Mouse (Mus musculus): Measurements from ENCODE around the gene Wdr20. TPM values are rescaled to one million over a fixed set of nuclear protein-coding genes. Genes with fewer than 3 reads are reported as not detected.
"Not testable (repeated sequence)": the region's sequence is repeated elsewhere in the genome, so short reads cannot be mapped to it uniquely, and the experiment has no call there.

Gene Wdr20
- total and polyA plus RNA-seq, 2 experiments from 2014 or later: 12.1 to 36.9 TPM

- H3K27me3 ChIP-seq (ENCODE audit: control insufficient read depth, insufficient read depth, low read length): peaks cover 5% of the 10 kb centered on the region; the same call in 1 of the 2 replicates
- WGBS: 37% methylated on average over 5 of the region's 5 CpGs
- no peak overlapping the region for H3K9ac ChIP-seq (replicated peaks; ENCODE audit: low read depth, low read length)
- 0 out of 2 replicates have a peak, but pooled peaks cover 4% of the 10 kb centered on the region for H3K9me3 ChIP-seq (replicated peaks; ENCODE audit: control insufficient read depth, low read length)
- H3K4me2 ChIP-seq (ENCODE audit: low read depth, low read length): no peak overlapping the region
- DNase-seq (ENCODE audit: low spot score) (no peak), ATAC-seq (ENCODE audit: insufficient read depth, low read depth) (no peak)
- H3K27ac ChIP-seq (ENCODE audit: low read depth): no peak overlapping the region
- no peak for TF ChIP-seq EP300 (IDR thresholded peaks at IDR 0.05; ENCODE audit: low read depth)
- TF ChIP-seq CTCF (IDR thresholded peaks at IDR 0.05; ENCODE audit: low read depth): no peak
- no peaks in the 10 kb centered on the region for H3K36me3 ChIP-seq (replicated peaks; ENCODE audit: control insufficient read depth, insufficient read depth, low read length)
- no peaks in the 10 kb centered on the region for H3K4me1 ChIP-seq (ENCODE audit: control insufficient read depth, insufficient read depth)
- no peak overlapping the region for H3K4me3 ChIP-seq (ENCODE audit: low read depth, low read length)
These were observed 21.7 kb upstream of the Wdr20 start for GRCm38 (mm10) chr12:110716004-110716403.

- Histone ChIP-seq H3K27ac (ENCODE audit: low read depth) (no peak overlapping the region), H3K4me1 (ENCODE audit: control insufficient read depth, insufficient read depth) (no peaks in the 10 kb centered on the region), H3K4me3 (ENCODE audit: low read depth, low read length) (no peak overlapping the region), H3K9me3 (replicated peaks; ENCODE audit: control insufficient read depth, low read length) (no peaks in the 10 kb centered on the region), H3K9ac (replicated peaks; ENCODE audit: low read depth, low read length) (no peak overlapping the region), H3K4me2 (ENCODE audit: low read depth, low read length) (no peak overlapping the region), H3K27me3 (ENCODE audit: control insufficient read depth, insufficient read depth, low read length) (0 out of 2 replicates have a peak, but pooled peaks cover 5% of the 10 kb centered on the region), H3K36me3 (replicated peaks; ENCODE audit: control insufficient read depth, insufficient read depth, low read length) (no peaks in the 10 kb centered on the region)
- TF ChIP-seq EP300 (IDR thresholded peaks at IDR 0.05; ENCODE audit: low read depth): no peak
- no peak for TF ChIP-seq CTCF (IDR thresholded peaks at IDR 0.05; ENCODE audit: low read depth)
- WGBS: 80% methylated on average over 5 of the region's 5 CpGs
- no peak for DNase-seq (ENCODE audit: low spot score)
- no peak for ATAC-seq (ENCODE audit: insufficient read depth, low read depth)
These were observed 12.7 kb upstream of the Wdr20 start for GRCm38 (mm10) chr12:110725051-110725450.

GRCm38 (mm10) chr12:110725489-110725888 lies 12.3 kb upstream of the Wdr20 start:
- WGBS: 84% methylated on average over 5 of the region's 5 CpGs
- no peak for DNase-seq (ENCODE audit: low spot score)
- H3K4me3 ChIP-seq (ENCODE audit: low read depth, low read length): no peak overlapping the region
- no peak for ATAC-seq (ENCODE audit: insufficient read depth, low read depth)
- no peaks in the 10 kb centered on the region for H3K36me3 ChIP-seq (replicated peaks; ENCODE audit: control insufficient read depth, insufficient read depth, low read length)
- no peaks in the 10 kb centered on the region for H3K9me3 ChIP-seq (replicated peaks; ENCODE audit: control insufficient read depth, low read length)
- no peak overlapping the region for H3K27ac ChIP-seq (ENCODE audit: low read depth)
- no peak overlapping the region for H3K4me2 ChIP-seq (ENCODE audit: low read depth, low read length)
- TF ChIP-seq CTCF (IDR thresholded peaks at IDR 0.05; ENCODE audit: low read depth): no peak
- TF ChIP-seq EP300 (IDR thresholded peaks at IDR 0.05; ENCODE audit: low read depth): no peak
- H3K4me1 ChIP-seq (ENCODE audit: control insufficient read depth, insufficient read depth): no peaks in the 10 kb centered on the region
- no peak overlapping the region for H3K9ac ChIP-seq (replicated peaks; ENCODE audit: low read depth, low read length)
- 0 out of 2 replicates have a peak, but pooled peaks cover under 1% of the 10 kb centered on the region for H3K27me3 ChIP-seq (ENCODE audit: control insufficient read depth, insufficient read depth, low read length)

GRCm38 (mm10) chr12:110726428-110726827 lies 11.3 kb upstream of the Wdr20 start:
- no peaks in the 10 kb centered on the region for H3K27me3 ChIP-seq (ENCODE audit: control insufficient read depth, insufficient read depth, low read length)
- H3K36me3 ChIP-seq (replicated peaks; ENCODE audit: control insufficient read depth, insufficient read depth, low read length): no peaks in the 10 kb centered on the region
- no peak overlapping the region for H3K4me2 ChIP-seq (ENCODE audit: low read depth, low read length)
- H3K4me3 ChIP-seq (ENCODE audit: low read depth, low read length): no peak overlapping the region
- H3K4me1 ChIP-seq (ENCODE audit: control insufficient read depth, insufficient read depth): no peaks in the 10 kb centered on the region
- H3K9ac ChIP-seq (replicated peaks; ENCODE audit: low read depth, low read length): no peak overlapping the region
- DNase-seq (ENCODE audit: low spot score): no peak
- no peak for ATAC-seq (ENCODE audit: insufficient read depth, low read depth)
- 32% methylated on average over 1 of the region's 1 CpGs for WGBS
- no peak for TF ChIP-seq CTCF (IDR thresholded peaks at IDR 0.05; ENCODE audit: low read depth)
- no peak for TF ChIP-seq EP300 (IDR thresholded peaks at IDR 0.05; ENCODE audit: low read depth)
- H3K9me3 ChIP-seq (replicated peaks; ENCODE audit: control insufficient read depth, low read length): no peaks in the 10 kb centered on the region
- no peak overlapping the region for H3K27ac ChIP-seq (ENCODE audit: low read depth)

GRCm38 (mm10) chr12:110733254-110733653 lies 4.5 kb upstream of the Wdr20 start:
- not testable (repeated sequence) for H3K9ac ChIP-seq (replicated peaks; ENCODE audit: low read depth, low read length); ATAC-seq (ENCODE audit: insufficient read depth, low read depth); H3K27ac ChIP-seq (ENCODE audit: low read depth); H3K36me3 ChIP-seq (replicated peaks; ENCODE audit: control insufficient read depth, insufficient read depth, low read length); DNase-seq (ENCODE audit: low spot score); H3K9me3 ChIP-seq (replicated peaks; ENCODE audit: control insufficient read depth, low read length); H3K4me3 ChIP-seq (ENCODE audit: low read depth, low read length); H3K4me2 ChIP-seq (ENCODE audit: low read depth, low read length); H3K4me1 ChIP-seq (ENCODE audit: control insufficient read depth, insufficient read depth); H3K27me3 ChIP-seq (ENCODE audit: control insufficient read depth, insufficient read depth, low read length)
- 88% methylated on average over 3 of the region's 3 CpGs for WGBS

- peak overlapping the region; percentile 90; the same call in 1 of the 2 replicates for H3K4me2 ChIP-seq (ENCODE audit: low read depth, low read length)
- TF ChIP-seq EP300 (IDR thresholded peaks at IDR 0.05; ENCODE audit: low read depth): no peak
- TF ChIP-seq CTCF (IDR thresholded peaks at IDR 0.05; ENCODE audit: low read depth): no peak
- peaks cover 8% of the 10 kb centered on the region for H3K4me1 ChIP-seq (ENCODE audit: control insufficient read depth, insufficient read depth)
- H3K36me3 ChIP-seq (replicated peaks; ENCODE audit: control insufficient read depth, insufficient read depth, low read length): no peaks in the 10 kb centered on the region
- no peaks in the 10 kb centered on the region for H3K9me3 ChIP-seq (replicated peaks; ENCODE audit: control insufficient read depth, low read length)
- DNase-seq (ENCODE audit: low spot score): no peak
- no peak overlapping the region for H3K9ac ChIP-seq (replicated peaks; ENCODE audit: low read depth, low read length)
- peak overlapping the region; percentile 79 for H3K4me3 ChIP-seq (ENCODE audit: low read depth, low read length)
- no peaks in the 10 kb centered on the region for H3K27me3 ChIP-seq (ENCODE audit: control insufficient read depth, insufficient read depth, low read length)
- 11% methylated on average over 4 of the region's 4 CpGs for WGBS
- no peak overlapping the region for H3K27ac ChIP-seq (ENCODE audit: low read depth)
- no peak for ATAC-seq (ENCODE audit: insufficient read depth, low read depth)
These were observed 1.1 kb upstream of the Wdr20 start for GRCm38 (mm10) chr12:110736641-110737040.

Measured in heart, postnatal 0 days (tissue).